Mouse (Mus musculus) liver, adult 2 months (tissue): ENCODE results near the gene Pias1.

Experiments
- CTCF ChIP-seq: fragments of 200-500 bp; IDR thresholded peaks from 2 replicates; pipeline ENCODE4 v1.5.1; 2011; ENCODE audit warnings: low read depth, low read length, control low read depth
- POLR2A ChIP-seq: fragments of 200-500 bp; IDR thresholded peaks from 2 replicates; pipeline ENCODE4 v1.6.1; 2011; ENCODE audit warnings: low read length, control low read depth; ENCODE audit not compliant: insufficient read depth; ENCODE audit errors: extremely low read depth

DNA sequence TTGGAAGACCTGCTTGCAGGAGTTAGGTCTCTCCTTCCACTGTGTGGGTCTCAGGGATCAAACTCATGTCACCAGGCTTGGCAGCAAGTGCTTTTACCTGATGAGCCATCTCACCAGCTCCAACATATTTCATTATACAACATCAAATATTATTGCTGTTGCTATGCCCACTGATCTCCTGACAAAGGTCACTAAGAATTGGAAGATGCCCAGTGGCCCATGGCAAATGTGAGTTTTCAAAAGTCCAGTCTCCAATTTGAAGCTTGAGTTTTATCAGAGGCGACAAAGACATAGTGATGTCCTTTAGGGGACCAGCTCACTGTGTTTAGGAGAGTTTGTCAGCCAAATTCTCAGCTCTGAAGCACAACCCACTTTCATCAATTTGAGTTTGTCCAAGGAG, 34.8 kb upstream of the Pias1 start:
- TF ChIP-seq CTCF (no peak), POLR2A (no peak)
